Mouse (Mus musculus) cerebellum, adult 9-11 months (tissue): ENCODE data around the gene Cdk2.

Experiments used
- DNase-seq: peaks from one replicate; pipeline ENCODE4 v3.0.0; 2022

The Cdk2 gene

DNA sequence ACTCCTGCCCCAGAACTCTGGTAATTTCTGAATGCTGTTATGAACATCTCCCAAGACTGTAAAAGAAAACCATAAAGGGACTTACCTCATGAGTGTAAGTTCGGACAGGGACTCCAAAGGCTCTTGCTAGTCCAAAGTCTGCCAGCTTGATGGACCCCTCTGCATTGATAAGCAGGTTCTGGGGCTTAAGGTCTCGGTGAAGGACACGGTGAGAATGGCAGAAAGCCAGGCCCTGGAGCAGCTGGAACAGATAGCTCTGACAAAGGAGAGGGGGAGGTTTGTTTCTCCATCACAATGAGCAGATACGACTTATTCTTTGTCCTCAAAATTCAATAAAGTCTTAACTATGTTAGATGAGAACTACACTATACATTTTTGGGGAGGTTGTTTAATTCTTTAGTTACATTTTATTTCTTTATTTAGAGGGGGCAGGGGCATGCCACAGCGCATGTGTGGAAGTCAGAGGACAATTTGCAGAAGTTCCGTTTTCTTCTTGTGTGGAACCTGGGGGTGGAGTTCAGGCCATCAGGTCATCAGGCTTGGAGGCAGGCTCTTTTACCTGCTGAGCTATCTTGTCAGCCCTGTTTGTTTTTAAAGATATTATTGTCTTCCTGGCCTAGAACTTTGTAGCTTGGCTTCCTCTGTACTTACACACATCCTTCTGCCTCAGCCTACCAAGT, 2.4 kb downstream of the Cdk2 start:
- DNase-seq, result no peak

DNA sequence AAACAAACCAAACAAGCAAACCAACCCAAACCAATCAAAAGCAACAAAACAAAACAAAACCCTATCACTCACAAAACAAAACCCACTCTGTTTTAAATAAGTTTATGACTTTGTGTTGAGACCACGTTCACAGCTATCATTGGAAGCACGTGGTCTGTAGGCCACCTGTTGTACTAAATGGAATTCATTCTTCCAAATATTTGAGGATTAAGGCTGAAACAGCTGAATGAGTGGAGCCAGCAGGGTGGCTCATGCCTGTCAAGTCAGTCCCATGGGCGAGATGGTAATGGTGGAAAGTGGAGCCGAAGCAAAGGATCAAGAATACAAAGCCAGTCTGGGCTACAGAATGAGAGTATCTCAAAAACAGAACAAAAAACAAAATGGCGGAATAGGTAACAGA, 4.1 kb downstream of the Cdk2 start:
- DNase-seq, result no peak

DNA sequence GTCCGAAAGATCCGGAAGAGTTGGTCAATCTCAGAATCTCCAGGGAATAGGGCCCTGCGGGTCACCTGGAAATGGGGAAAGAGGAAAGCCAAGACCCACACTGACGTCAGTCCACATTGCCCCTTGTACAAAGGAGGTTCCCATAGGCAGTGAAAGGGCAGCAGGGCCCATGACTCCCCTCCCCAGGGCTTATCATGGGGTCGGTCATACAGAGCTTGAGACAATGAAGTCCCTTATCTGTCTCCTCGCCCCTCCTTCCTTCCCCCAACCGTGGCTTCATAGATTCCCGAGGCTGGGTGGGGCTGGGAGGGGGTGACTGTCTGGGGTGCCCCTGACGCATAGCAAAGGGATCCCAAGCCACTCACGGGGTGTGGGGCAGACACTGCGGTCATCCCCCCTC, 5.2 kb downstream of the Cdk2 start:
- no peak for DNase-seq

DNA sequence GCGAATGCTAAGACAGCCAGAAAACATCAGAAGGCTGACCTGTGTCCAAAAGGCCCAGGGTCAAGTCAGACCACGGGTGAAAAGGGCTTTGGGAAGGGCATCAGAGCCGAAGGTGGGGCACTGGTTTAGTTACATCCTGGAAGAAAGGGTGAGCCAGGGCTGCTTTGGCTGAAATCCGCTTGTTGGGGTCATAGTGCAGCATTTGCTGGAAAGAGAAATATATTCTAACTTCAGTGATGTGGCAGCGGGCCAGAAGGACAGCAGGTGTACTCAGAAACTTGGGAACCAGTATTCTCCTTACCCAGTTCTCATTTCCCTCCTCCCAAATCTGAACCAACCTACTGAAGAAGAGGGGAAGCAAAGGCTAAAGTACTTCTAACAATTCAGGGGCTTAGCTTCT, 5.8 kb downstream of the Cdk2 start:
- peak; percentile 25 for DNase-seq

DNA sequence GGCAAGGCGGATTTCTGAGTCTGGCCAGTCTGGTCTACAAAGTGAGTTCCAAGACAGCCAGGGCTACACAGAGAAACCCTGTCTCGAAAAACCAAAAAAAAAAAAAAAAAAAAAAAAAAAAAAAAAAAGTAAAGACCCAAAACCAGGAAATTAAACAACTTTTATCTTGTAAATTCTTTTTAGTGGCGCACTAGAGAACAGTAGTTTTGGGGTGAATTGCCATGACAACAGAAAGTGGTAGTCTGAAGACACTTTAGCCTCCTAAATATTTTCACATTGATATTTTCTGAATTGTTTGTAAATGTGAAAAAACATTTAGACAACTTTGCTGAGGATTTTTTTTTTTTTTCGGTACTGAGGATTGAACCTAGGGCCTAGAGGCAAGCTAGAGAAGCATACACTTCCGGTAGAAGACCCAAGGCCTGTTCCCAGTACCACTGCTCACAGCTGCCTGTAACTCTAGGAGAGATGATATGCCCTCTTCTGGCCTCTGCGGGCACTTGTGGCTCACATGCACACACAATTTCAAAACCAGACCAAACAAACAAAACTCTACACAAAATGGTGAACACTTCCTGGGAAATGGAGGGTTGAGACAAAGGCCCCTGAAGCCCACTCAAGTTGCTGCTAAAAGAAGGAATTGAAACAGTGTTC, 7.6 kb downstream of the Cdk2 start:
- DNase-seq, result peak; percentile 43

GRCm38 (mm10) chr10:128695992-128696807, 8.6 kb downstream of the Cdk2 start, which contains the start of gene Rab5b:
Gene Rab5b (minus strand): TSS chr10:128696264.
- DNase-seq, result peak; percentile 100

DNA sequence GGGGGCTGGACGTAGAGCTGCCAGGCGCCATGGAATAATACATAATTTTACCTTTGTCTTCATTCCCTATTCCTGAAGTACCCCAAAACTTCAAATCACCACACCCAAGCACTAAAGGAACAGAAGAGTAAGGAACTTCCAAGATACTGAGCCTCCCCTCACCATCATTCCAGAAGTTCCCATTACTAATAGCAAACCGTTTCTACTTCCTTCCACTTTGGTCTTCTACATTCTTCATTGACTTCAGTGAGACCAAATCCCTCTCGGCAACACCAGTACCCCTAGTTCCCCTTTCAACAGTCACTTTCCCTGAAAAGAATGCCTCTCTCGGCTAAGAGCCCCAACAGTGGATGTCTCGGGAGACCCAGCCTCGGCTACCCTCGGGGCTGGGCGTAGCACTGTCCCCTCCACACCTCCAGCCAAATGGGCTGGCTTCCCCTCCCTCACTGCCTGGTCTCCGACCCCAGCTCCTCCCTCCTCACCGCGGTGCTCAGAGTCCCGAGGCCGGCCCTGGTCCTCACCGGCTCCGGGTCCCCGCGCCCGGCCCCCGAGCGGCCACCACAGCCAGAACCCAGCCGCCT, 9.3 kb downstream of the Cdk2 start:
- DNase-seq, result no peak

GRCm38 (mm10) chr10:128674469-128675008, 30.3 kb downstream of the Cdk2 start:
- peak; percentile 19 for DNase-seq

DNA sequence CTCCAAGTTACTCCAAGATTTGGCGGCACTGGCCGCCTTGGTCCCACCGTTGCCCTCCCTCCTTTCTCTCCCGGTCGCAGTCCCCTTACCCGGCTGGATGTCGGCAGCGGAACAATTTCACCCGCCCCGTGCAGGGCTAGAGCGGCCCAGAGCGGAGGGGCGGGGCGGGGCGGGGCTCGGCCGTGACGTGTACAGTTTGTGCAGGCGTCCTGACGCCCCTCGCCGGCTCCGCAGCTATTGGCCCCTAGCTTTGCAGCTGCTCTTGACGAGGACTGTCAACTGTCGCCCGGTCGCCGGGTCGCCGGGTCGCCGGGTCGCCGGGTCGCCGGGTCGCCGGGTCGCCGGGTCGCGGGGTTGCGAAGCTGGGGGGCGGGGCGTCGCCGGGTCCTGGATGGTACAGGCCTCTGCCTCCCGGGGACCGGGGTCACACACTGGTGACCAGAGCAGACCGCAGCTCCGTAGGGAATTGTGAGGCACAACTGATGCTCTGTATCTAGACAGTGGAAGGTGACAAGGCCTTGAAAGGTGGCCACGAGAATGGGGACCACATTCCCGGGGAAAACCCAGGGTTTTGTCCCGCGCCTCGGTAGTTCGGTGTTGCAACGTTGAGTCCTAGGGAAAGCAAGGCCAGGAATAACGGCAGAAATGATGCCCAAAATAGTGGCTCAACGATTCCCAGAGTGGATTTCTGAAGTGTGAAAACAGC, 30.9 kb downstream of the Cdk2 start, which contains the start of gene Suox:
TSS of gene Suox (minus strand) at position 311 of the 706 bp plus-strand sequence.
- peak; percentile 85 for DNase-seq

DNA sequence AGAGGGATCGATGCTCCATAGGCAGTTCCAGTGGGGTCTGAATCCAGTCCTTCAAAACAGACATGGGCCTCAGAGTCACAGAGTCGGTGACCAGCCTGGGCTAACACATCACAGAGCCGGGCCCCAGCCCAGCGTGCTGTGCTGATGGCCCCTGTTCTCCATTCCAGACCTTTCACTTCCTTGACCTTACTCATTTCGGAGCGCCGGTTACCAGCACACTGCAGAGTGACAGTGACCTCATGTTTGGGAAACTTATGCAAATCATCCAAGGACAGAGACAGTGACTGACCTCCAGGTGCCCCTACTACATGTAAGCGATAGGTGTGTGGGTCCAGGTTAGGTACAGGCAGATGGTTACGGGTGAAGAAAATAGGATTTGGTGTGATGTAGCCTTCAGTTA, 33.7 kb downstream of the Cdk2 start:
- no peak for DNase-seq

DNA sequence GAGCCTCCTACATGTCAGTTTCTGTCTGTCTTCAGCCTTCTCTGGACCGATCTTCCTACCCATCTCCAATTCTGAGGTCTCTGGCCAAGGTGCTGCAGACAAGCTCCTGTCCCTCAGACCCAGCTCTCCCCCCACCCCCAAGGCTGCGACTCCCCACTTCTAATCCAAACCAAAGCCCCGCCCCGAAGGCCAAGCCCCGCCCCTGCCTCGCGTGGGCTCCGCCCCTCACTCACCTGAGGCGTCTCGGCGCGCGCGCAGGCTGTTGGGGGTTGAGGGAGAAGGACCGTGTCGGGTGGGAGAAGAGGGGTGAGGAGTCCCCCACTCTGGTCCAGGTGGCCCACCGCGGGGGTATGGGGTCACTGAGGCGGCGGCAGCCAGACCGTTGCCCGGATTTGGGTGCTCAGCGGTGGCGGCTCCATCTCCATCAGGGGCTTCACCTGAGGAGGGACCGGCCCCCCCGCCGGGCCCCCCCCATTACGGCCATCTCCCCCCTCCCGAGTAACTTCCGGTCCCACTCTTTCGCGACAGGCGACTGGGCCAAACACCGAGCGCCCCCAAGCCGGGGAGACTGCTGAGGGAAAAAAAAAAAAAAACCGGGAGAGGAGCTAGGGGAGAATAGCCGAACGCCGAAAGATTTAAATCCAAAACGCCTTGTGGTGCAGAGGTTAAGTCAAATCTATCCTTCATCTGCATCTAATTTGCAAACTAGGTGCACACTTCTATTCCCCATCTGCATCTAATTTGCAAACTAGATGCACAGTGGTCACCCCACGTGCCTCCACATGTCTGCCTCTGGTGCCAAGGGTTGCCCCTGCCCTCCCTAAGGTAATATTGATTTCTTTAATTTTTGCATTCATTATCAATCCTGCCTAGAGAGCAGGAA, 35.8 kb downstream of the Cdk2 start:
- peak; percentile 88 for DNase-seq

- DNase-seq, result no peak
Measured at GRCm38 (mm10) chr10:128665806-128666205, 39.0 kb downstream of the Cdk2 start.

DNA sequence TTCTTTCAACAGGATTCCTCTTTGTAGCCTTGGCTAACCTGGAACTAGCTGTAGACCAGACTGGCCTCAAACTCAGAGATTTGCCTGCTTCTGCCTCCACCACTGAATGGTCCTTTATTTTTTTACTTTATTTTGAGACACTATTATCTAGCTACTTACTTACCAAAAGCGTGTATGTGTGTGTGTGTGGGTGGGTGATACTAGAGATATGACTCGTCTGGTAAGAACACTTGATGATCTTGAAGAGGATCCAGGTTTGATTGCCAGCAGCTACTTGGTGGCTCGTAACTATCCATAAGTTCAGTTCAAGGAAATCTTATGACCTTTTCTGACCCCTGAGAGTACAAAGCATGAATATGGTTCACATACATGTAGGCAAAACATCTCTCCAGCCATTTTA, 39.5 kb downstream of the Cdk2 start:
- no peak for DNase-seq

DNA sequence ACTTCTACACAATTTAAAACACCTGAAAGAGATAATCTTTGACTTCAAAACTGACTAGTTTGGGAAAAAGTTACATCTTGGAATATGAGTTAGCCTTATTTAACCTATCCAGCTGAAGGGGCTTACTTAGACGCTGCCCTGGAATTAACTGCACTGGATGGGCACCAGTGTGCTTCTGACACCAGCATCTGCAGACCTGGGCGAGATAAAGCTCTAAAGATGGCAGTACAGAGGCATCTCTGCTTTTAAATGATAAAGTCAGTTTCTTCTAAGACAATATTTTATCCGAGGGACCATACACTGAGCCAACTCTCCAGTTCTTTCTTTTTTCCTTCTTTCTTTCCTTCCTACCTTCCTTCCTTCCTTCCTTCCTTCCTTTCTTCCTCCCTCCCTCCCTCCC, 40.0 kb downstream of the Cdk2 start:
- no peak for DNase-seq

DNA sequence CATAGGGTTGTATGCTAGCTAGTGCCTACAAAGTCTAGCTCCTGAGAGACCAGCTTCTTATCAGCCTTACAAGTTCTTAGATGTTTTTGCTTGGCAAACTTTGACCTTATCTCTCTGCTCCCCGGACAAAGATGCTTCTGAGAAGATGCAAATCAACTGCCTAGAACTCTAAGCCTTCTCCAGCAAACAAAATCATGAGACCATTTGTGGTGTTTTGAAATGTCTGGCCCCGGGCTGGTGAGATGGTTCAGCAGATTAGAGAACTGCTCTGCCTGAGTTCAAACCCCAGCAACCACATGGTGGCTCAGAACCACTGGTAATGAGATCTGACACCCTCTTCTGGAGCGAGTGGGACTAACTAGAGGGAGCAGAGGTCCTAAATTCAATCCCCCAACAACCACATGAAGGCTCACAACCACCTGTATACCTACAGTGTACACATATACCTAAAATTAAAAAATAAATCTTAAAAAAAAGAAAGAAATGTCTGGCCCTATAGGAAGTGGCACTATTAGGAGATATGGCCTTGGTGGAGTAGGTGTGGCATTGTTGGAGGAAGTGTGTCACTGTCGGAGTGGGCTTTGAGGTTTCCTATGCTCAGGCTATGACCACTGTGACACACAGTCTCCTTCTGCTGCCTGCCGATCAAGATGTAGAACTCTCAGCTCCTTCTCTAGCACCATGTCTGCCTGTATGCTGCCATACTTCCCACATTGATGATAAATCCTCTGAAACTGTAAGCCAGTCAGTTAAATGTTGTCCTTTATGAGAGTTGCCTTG, 41.2 kb downstream of the Cdk2 start:
- DNase-seq, result no peak

DNA sequence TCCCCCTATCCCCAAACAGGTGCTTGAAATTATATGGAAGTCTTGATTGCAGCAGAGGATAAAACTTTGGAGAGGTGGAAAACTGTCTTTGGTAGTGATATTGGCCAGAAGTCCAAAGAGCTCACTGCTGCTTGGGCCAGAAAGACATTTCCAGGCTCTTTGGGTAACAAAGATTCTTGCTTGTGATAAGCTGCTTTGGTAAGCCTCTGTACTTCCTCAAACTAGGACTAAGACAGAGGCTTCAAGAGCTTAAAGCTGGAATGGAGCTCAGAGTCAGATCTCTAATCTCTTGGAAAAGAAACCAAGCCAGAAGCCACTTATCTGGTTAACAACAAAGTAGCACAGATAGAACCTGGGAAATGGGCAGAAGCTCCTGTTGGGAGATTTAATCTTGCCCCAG, 42.4 kb downstream of the Cdk2 start:
- no peak for DNase-seq

- DNase-seq, result no peak
Measured at GRCm38 (mm10) chr10:128659490-128659889, 45.3 kb downstream of the Cdk2 start.

- DNase-seq, result no peak
Measured at GRCm38 (mm10) chr10:128657844-128658243, 47.0 kb downstream of the Cdk2 start.

DNA sequence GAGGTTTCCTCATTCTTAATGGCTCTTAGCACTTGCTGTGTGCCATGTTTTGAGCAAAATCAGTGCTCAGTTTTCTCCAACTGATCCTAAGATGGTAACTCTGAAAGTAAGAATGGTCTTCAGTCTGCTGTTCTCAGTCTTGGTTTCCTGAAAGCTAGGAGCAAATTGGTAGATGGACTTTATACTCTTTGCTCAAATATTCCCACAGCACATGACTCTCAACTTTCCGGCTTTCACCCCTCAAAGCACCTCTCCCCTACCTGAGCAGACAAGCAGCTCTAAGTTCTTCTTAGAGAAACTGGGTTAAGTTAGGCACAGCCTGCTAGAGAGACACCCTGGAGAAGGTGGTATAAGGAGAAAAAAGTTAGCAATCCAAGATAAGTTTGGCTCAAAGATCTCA, 48.1 kb downstream of the Cdk2 start:
- DNase-seq, result no peak

DNA sequence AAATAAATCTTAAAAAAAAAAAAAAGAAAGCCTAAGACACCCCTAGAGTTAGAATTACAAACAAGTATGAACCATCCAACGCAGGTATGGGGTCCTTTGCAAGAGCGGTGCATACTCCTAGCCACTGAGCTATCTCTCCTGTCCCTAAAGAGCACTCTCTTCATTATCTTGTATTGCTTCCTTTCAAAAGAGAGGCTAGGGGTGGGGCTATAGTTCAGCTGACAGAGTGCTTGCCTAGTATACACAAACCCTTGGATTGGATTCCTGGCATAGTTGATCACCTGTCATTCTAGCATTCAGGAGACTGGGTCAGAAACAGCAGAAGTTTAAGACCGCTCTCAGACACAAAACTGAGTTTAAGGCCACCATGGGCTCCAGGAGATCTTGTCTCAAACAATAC, 49.6 kb downstream of the Cdk2 start:
- no peak for DNase-seq

- no peak for DNase-seq
Measured at GRCm38 (mm10) chr10:128653866-128654265, 51.0 kb downstream of the Cdk2 start.
